Mouse (Mus musculus): ENCODE measurements around the gene Cdc20. TPM values are rescaled to one million over a fixed set of nuclear protein-coding genes. Genes with fewer than 3 reads are reported as not detected.

Gene Cdc20
- 23.1 TPM for polyA plus RNA-seq (2014; fragmentation: Illumina TruSeq; extraction: RNeasy Lipid Tissue Mini Kit (QIAGEN cat#74804); ENCODE audit: low read depth, low replicate concordance)

DNA sequence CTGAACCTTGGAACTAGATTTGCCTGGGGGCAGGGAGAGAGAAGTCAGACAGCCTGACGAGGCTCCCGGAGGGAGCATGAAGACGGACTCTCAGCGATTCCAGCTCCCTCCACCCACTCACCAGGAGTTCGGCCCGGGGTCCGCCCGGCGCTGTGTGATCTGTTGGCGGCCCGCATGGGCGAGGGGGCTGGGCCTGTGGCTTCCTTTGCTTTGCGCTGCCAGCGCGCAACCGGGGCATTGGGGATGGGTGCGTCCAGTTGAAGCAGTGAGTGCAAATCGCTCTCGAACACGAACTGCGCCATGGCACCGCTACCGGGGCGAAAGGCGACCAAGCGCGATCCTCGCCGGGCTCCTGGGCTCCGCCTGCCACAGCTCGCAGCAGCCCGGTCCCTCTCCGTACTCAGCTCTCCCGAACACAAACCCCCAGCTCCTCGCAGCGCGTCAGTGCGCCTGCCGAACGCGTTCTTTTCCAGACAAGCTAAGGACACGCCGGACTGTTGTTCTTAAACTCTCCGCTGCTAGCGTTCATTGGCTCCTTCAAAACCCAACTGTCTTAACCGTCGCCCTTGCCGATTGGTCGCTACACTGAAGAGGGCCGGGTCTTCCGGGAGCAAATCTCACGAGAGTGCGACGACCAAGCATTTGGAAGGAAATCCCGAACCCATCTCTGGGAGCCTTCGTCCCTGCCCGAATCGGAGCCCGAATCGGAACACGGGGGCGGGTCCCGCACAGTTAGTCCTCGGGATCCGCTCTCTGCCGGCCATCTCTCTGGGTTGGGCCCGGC is at the start of gene Cdc20:
Cdc20 (minus strand) TSS at position 533 of the 784 bp plus-strand sequence.

DNA sequence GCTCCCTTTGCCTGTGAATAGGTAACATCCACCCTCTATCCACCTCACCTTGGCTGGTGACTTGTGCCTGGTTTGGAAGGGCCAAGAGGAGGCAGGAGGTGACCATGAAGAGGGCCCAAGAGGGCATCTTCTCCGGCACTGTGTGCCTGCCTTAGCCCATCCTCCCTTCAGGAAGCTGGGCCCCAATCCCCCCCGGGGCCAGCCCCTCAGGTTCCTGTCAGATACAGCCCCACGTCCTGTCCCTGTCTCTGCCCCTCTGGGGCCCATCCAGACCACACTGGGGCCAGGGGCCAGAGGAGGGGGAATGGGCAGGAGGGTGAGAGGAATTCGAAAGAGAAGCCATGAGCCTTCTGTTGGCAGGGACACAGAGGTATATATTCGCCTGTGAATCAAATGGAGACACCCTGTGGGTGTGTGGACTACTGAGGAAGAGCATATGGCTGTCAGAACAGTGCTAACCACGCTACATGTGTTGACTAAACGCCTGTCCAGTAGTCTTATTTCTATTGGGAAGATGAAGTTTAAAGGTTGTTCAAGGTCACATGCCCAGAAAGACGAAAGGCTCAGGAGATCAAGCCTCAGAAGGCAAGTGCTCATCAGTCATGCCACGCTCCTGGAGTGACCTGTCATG is 20.3 kb upstream of the Cdc20 start, which contains the start of gene Mpl:
Mpl (minus strand) TSS at position 169 of the 631 bp plus-strand sequence.

DNA sequence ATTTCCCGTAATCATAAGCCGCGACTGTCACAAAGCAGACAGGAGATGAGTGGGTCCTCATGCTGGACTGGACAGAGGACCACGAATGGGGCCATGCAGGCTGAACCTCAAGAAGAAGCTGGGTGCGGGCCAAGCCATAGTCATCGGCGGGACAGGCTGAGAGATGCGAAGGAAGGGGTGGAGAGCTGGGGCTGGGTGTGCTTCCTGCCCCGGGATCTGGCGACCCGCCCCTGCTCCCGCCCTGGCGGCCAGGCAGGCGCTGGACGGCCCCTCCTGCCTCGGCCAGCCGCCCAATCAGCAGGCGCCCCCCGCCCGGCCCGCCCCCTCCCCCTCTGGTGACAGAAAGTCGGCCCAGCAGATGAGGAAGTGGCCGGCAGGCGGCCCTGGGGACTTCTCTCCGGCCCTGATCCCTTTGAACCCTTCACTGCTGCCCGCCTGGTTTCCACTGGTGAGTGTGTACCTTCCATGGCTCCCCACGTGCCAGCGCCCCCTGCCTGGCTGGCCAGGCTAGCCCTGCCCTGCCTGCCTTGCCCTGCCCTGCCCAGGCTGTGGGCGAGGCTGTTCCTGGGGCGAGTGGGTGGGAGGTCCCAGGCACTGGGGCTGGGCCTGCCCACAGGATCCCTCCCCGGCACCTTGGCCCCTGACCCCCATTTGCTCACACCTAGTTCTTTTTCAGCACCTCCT is 9.2 kb downstream of the Cdc20 start, which contains the start of gene Elovl1:
Elovl1 (plus strand) TSS at position 326 of the 684 bp plus-strand sequence.

DNA sequence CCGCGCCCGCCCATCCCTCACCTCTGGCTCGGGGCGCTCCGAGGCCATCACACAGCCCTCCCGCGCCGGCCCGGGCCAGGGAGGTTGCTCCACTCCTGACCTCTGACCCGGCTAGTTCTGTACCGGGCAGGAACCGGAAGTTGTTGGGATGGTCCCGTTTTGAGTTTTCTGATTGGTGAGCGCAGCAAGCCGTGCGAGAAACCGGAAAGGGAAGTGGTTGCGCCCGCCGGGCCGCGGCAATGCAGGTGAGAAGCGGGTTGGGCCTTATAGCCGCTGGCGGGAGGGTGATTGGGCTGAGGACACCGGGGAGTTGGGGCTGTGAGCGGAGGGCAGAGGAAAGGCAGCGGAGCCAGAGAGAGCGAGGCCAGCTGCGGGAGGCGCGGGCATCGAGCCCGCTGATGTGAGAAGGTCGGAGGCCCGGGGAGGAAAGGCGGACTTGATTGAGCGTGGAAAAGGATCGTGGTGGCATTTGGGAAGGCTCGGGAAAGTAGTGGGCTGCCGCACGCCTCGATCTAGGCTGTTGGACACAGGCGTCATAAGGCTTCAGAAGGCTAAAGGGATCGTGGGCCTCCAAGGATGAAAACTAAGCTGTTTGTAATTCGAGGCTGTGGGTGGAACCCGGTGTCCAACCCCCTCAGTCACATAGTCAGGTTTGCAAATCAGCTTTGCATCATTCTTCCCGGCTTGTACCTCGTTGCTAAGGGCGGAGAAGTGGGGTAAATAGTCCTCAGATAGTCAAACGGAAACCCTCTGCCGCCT is 27.8 kb downstream of the Cdc20 start, which contains the start of the genes Szt2 and Med8:
Szt2 (minus strand) TSS at position 132 of the 759 bp plus-strand sequence.
Med8 (plus strand) TSS at position 196 of the 759 bp plus-strand sequence.

Other genes with a start within 250 kb of the Cdc20 start
- 0.70 TPM for gene Ptprf, start 145.9 kb downstream of the Cdc20 start, polyA plus RNA-seq (2014; fragmentation: Illumina TruSeq; extraction: RNeasy Lipid Tissue Mini Kit (QIAGEN cat#74804); ENCODE audit: low read depth, low replicate concordance)
- gene Szt2, start 28.1 kb downstream of the Cdc20 start, polyA plus RNA-seq (2014; fragmentation: Illumina TruSeq; extraction: RNeasy Lipid Tissue Mini Kit (QIAGEN cat#74804); ENCODE audit: low read depth, low replicate concordance) = 1.6 TPM
- 38.6 TPM for gene Med8, start 28.0 kb downstream of the Cdc20 start, polyA plus RNA-seq (2014; fragmentation: Illumina TruSeq; extraction: RNeasy Lipid Tissue Mini Kit (QIAGEN cat#74804); ENCODE audit: low read depth, low replicate concordance)
- 2.8 TPM for gene Elovl1, start 9.3 kb downstream of the Cdc20 start, polyA plus RNA-seq (2014; fragmentation: Illumina TruSeq; extraction: RNeasy Lipid Tissue Mini Kit (QIAGEN cat#74804); ENCODE audit: low read depth, low replicate concordance)
- not detected for gene Mpl, start 20.2 kb upstream of the Cdc20 start, polyA plus RNA-seq (2014; fragmentation: Illumina TruSeq; extraction: RNeasy Lipid Tissue Mini Kit (QIAGEN cat#74804); ENCODE audit: low read depth, low replicate concordance)
- 0.18 TPM for gene Tie1, start 52.7 kb upstream of the Cdc20 start, polyA plus RNA-seq (2014; fragmentation: Illumina TruSeq; extraction: RNeasy Lipid Tissue Mini Kit (QIAGEN cat#74804); ENCODE audit: low read depth, low replicate concordance)
- not detected for gene 2610528J11Rik, start 89.6 kb upstream of the Cdc20 start, polyA plus RNA-seq (2014; fragmentation: Illumina TruSeq; extraction: RNeasy Lipid Tissue Mini Kit (QIAGEN cat#74804); ENCODE audit: low read depth, low replicate concordance)
- not detected for gene Tmem125, start 106.7 kb upstream of the Cdc20 start, polyA plus RNA-seq (2014; fragmentation: Illumina TruSeq; extraction: RNeasy Lipid Tissue Mini Kit (QIAGEN cat#74804); ENCODE audit: low read depth, low replicate concordance)
- gene Cfap57, start 183.4 kb upstream of the Cdc20 start, polyA plus RNA-seq (2014; fragmentation: Illumina TruSeq; extraction: RNeasy Lipid Tissue Mini Kit (QIAGEN cat#74804); ENCODE audit: low read depth, low replicate concordance) = 92.6 TPM
- 39.9 TPM for gene Ebna1bp2, start 183.4 kb upstream of the Cdc20 start, polyA plus RNA-seq (2014; fragmentation: Illumina TruSeq; extraction: RNeasy Lipid Tissue Mini Kit (QIAGEN cat#74804); ENCODE audit: low read depth, low replicate concordance)
- gene Olfr62, start 221.6 kb upstream of the Cdc20 start, polyA plus RNA-seq (2014; fragmentation: Illumina TruSeq; extraction: RNeasy Lipid Tissue Mini Kit (QIAGEN cat#74804); ENCODE audit: low read depth, low replicate concordance) = 0.25 TPM